Mouse (Mus musculus) telencephalon, adult 2 months (tissue): Measurements from ENCODE around the gene Olfr1240.

ENCODE experiments used
- DNase-seq: peaks from one replicate; pipeline ENCODE4 v3.0.0-alpha.2; 2011; ENCODE audit warnings: low read depth, low spot score

Gene Olfr1240

GRCm38 (mm10) chr2:89442900-89443299, at the start of gene Olfr1240:
Gene Olfr1240, minus strand, starts transcription at chr2:89443000.
- no peak for DNase-seq

- DNase-seq: no peak
Observed at GRCm38 (mm10) chr2:89487026-89487425, 44.2 kb upstream of the Olfr1240 start, which contains the start of gene Olfr1241. Gene Olfr1241, minus strand, starts transcription at chr2:89487126.

- DNase-seq: no peak
Observed at GRCm38 (mm10) chr2:89420307-89420706, 22.5 kb downstream of the Olfr1240 start, which contains the start of gene Olfr1239. Gene Olfr1239, minus strand, starts transcription at chr2:89420407.

DNA sequence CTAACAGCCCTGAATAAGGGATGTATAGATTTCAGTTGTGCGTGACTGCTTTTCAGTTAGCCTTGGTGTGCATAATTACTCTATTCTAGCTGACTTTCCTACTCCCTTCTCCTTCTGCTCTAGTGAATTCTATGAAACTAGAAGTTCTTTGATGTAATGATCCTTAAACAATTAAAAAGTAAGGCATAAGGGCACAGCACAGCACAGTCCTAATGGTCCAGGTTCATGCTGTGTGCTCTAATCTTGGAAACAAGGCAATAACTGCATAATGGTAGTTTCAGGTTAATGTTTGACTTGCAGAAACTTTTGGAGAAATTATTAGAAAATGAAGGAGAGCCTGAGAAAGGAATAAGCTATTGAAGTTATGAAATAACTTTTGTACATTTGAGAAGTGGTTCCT, 28.2 kb downstream of the Olfr1240 start:
- DNase-seq: no peak

DNA sequence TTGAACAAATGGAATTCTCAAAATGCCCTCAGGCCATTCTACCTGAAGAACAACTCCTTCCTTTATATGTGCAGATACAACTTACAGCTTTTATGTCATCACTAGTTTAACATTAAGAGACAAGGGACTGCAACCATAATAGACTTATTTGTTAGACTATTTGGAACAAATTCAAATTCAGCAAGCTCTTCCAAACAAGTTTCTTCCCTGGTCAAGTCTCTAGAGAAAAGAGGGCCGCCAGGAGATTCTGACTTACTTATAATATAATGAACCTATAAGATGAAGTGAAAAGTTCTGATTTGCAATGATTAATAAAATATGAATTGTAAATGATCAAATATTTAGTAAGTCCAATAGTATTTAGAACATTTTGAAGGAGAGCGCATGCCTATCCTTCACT, 33.2 kb downstream of the Olfr1240 start, which contains the start of gene Olfr1238:
TSS of gene Olfr1238 (minus strand) at position 101 of the 400 bp plus-strand sequence.
- DNase-seq: no peak

DNA sequence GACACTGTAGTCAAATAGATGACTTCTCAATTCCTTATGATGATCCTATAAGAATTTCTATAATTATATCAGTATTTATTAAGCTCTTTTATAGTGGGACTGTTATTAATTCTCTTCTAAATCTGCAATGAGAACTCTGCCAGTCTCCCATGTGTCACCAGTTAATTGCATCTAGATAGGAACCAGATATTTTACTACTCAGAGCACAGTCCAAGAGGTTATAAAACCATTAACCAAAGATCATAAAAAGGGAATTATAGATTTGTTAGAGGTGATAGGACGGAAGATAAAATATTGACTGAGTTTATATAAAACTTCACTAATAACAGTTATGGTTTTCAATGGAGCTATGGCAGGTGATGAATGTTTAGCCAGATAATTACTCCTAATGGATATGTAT, 41.9 kb downstream of the Olfr1240 start:
- no peak for DNase-seq
